Mouse (Mus musculus): ENCODE data around the gene Cep97. TPM values are rescaled to one million over a fixed set of nuclear protein-coding genes. Genes with fewer than 3 reads are reported as not detected.
"Not testable (repeated sequence)": the region's sequence is repeated elsewhere in the genome, so short reads cannot be mapped to it uniquely, and the experiment has no call there.

Gene Cep97
- polyA plus RNA-seq, 1 experiment from 2014 or later = 20.5 TPM

DNA sequence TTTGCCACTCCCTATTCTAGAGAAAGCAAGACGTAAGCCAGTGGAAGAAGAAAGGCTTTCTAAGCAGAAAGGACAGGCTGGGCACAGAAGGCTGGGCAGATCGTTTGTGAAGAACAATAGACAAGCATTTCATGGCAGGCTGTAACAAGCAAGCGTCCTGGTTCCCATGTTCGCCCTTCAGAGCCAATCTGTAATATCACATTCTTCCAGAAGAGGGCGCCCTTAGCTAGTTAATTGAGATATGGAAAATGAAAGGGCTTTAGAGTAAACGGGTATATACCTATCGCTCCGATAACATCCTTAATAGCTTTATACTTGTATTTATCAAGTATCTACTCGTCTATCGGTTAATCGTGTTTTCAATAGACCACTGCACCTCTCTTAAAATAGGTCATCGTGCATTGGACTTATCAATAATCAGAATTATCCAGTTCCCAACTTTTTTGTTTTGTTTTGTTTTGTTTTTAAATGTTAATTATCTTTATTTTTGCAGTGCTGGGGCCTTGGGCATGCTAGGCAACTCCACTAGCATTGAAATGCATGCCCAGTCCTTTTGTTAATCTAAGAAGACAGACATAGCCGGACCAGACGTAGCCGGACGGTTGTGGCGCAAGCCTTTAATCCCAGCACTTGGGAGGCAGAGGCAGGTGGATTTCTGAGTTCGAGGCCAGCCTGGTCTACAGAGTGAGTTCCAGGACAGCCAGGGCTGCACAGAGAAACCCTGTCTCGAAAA, 16.5 kb upstream of the Cep97 start:
- no peak overlapping the region for H3K4me3 ChIP-seq (ENCODE audit: low read depth, low read length)
- H3K4me2 ChIP-seq (ENCODE audit: low read depth, low read length, severe bottlenecking) = no peak overlapping the region
- H3K36me3 ChIP-seq (ENCODE audit: control insufficient read depth, insufficient read depth, low read length) = no peaks in the 10 kb centered on the region
- no peak overlapping the region for H3K9ac ChIP-seq (ENCODE audit: low read length)
- H3K4me1 ChIP-seq (replicated peaks; ENCODE audit: control insufficient read depth, insufficient read depth, low read length) = no peaks in the 10 kb centered on the region
- ATAC-seq (replicated peaks; ENCODE audit: low FRiP score) (peak; percentile 74), DNase-seq (ENCODE audit: low spot score) (peak; percentile 76)
- H3K9me3 ChIP-seq (ENCODE audit: control insufficient read depth, low read length) = no peaks in the 10 kb centered on the region
- WGBS = 45% methylated on average over 19 of the region's 19 CpGs
- no peak overlapping the region for H3K27ac ChIP-seq (ENCODE audit: low read depth, low read length)
- no peaks in the 10 kb centered on the region for H3K27me3 ChIP-seq (ENCODE audit: control insufficient read depth, insufficient read depth, low read length)

DNA sequence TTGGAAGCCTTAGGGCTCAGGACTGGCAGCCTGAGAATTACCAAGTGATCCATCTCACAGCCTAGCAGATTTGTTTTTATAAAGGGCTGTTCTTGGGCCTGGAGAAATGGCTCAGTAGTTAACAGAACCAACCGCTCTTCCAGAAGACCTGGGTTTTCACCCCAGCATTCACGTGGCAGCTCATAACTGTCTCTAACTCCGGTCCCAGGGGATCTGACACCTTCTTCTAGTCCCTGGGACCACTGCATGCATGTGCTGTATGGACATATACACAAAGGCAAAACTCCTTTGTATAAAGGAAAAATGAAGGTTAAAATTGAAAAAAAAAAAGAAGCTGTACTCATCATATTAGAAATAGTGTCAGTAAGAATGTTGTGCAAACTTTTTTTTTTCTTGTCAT, 15.8 kb upstream of the Cep97 start:
- Histone ChIP-seq H3K27me3 (ENCODE audit: control insufficient read depth, insufficient read depth, low read length) (no peaks in the 10 kb centered on the region), H3K27ac (ENCODE audit: low read depth, low read length) (no peak overlapping the region), H3K4me2 (ENCODE audit: low read depth, low read length, severe bottlenecking) (no peak overlapping the region), H3K36me3 (ENCODE audit: control insufficient read depth, insufficient read depth, low read length) (no peaks in the 10 kb centered on the region), H3K9me3 (ENCODE audit: control insufficient read depth, low read length) (no peaks in the 10 kb centered on the region), H3K4me3 (ENCODE audit: low read depth, low read length) (no peak overlapping the region), H3K9ac (ENCODE audit: low read length) (no peak overlapping the region), H3K4me1 (replicated peaks; ENCODE audit: control insufficient read depth, insufficient read depth, low read length) (no peaks in the 10 kb centered on the region)
- WGBS = 70% methylated on average over 3 of the region's 3 CpGs
- 0 out of 2 replicates have a peak, but pooled peaks have one; percentile 24 for ATAC-seq (replicated peaks; ENCODE audit: low FRiP score)
- DNase-seq (ENCODE audit: low spot score) = no peak

DNA sequence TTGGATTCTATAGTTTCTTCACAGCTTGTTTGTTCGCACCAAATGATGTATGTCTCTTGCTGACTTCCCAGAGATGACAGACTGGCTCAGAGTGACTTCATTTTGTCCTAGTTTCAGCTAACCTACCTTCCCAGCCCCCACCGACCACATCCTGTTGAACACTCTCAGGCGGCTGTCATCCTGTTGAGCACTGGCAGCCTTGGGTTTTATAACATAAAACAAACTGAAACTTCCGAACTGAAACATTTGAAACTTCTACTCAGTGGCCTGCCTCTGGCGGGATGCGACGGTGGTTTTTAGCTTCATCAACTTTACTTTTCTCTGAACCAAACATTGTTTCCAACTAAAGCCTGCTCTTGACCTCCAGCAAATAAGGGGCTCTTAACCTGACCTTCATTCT, 14.3 kb upstream of the Cep97 start:
- Histone ChIP-seq H3K4me3 (ENCODE audit: low read depth, low read length) (no peak overlapping the region), H3K9ac (ENCODE audit: low read length) (no peak overlapping the region), H3K36me3 (ENCODE audit: control insufficient read depth, insufficient read depth, low read length) (no peaks in the 10 kb centered on the region), H3K4me2 (ENCODE audit: low read depth, low read length, severe bottlenecking) (no peak overlapping the region), H3K9me3 (ENCODE audit: control insufficient read depth, low read length) (no peaks in the 10 kb centered on the region), H3K27me3 (ENCODE audit: control insufficient read depth, insufficient read depth, low read length) (no peaks in the 10 kb centered on the region), H3K4me1 (replicated peaks; ENCODE audit: control insufficient read depth, insufficient read depth, low read length) (no peaks in the 10 kb centered on the region), H3K27ac (ENCODE audit: low read depth, low read length) (no peak overlapping the region)
- ATAC-seq (replicated peaks; ENCODE audit: low FRiP score) (no peak), DNase-seq (ENCODE audit: low spot score) (no peak)
- WGBS = 72% methylated on average over 7 of the region's 7 CpGs

DNA sequence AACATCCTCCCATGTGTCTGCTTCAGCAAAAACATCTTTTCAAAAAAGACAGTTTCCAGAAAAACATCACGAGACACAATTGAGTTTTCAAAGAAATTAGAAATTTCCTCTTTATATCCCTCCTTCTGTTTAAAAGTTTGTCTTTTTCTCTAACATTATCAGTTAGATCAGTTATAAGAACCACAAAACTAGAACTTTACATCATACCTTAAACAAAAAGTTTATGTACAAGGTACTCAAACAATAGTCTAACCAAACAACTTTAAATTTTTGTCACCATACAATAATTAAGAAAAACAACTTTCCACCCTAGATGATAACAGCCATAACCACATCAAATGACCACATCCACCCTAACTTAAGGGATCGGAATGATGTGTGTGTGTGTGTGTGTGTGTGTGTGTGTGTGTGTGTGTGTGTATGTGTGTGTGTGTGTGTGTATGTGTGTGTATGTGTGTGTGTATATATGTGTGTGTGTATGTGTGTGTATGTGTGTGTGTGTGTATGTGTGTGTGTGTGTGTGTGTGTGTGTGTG, 13.3 kb upstream of the Cep97 start:
- 91% methylated on average over 2 of the region's 2 CpGs for WGBS
- not testable (repeated sequence) for H3K27ac ChIP-seq (ENCODE audit: low read depth, low read length); H3K4me1 ChIP-seq (replicated peaks; ENCODE audit: control insufficient read depth, insufficient read depth, low read length); H3K36me3 ChIP-seq (ENCODE audit: control insufficient read depth, insufficient read depth, low read length); H3K9me3 ChIP-seq (ENCODE audit: control insufficient read depth, low read length); H3K4me2 ChIP-seq (ENCODE audit: low read depth, low read length, severe bottlenecking); H3K9ac ChIP-seq (ENCODE audit: low read length); DNase-seq (ENCODE audit: low spot score); H3K27me3 ChIP-seq (ENCODE audit: control insufficient read depth, insufficient read depth, low read length); ATAC-seq (replicated peaks; ENCODE audit: low FRiP score); H3K4me3 ChIP-seq (ENCODE audit: low read depth, low read length)

DNA sequence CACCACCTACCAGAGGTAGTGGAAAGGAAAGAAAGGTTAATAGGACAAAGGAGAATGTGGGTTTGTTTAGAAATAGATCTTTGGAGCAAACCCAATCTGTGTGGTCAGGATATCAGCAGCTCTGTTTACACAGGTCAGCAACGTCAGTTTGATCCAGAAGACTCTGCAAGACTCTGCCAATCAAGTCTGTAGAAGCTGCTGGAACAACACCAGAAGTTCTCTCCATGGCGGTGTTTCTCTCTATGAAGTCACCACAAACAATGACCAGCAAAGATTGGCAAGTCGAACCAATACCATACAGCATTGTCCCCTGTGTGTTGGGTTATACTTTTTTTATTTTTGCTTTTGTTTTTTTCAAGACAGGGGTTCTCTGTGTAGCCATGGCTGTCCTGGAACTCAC, 12.6 kb upstream of the Cep97 start:
- H3K27me3 ChIP-seq (ENCODE audit: control insufficient read depth, insufficient read depth, low read length) = no peaks in the 10 kb centered on the region
- H3K4me2 ChIP-seq (ENCODE audit: low read depth, low read length, severe bottlenecking) = no peak overlapping the region
- no peaks in the 10 kb centered on the region for H3K9me3 ChIP-seq (ENCODE audit: control insufficient read depth, low read length)
- 88% methylated on average over 3 of the region's 3 CpGs for WGBS
- H3K36me3 ChIP-seq (ENCODE audit: control insufficient read depth, insufficient read depth, low read length) = no peaks in the 10 kb centered on the region
- no peak overlapping the region for H3K27ac ChIP-seq (ENCODE audit: low read depth, low read length)
- H3K4me1 ChIP-seq (replicated peaks; ENCODE audit: control insufficient read depth, insufficient read depth, low read length) = no peaks in the 10 kb centered on the region
- DNase-seq (ENCODE audit: low spot score) = no peak
- no peak overlapping the region for H3K4me3 ChIP-seq (ENCODE audit: low read depth, low read length)
- no peak overlapping the region for H3K9ac ChIP-seq (ENCODE audit: low read length)
- ATAC-seq (replicated peaks; ENCODE audit: low FRiP score) = no peak

DNA sequence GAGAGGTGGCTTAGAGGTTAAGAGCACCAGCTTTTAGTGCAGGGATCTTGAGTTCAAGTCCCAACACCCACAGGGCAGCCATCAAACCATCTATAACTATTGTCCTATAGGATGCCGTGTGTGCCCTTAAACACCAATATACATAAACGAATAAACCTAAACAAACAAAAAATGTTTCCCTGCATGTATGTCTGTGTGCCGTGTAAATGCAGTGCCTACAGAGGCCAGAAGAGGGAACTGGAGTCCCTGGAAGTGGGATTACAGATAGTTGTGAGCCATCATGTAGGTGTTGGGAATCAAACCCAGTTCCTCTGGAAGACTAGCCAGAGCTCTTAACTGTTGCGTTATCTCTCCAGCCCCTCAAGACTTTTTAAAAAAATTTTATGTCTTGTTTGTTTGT, 6.1 kb upstream of the Cep97 start:
- H3K27ac ChIP-seq (ENCODE audit: low read depth, low read length) = no peak overlapping the region
- no peak overlapping the region for H3K4me2 ChIP-seq (ENCODE audit: low read depth, low read length, severe bottlenecking)
- H3K9ac ChIP-seq (ENCODE audit: low read length) = no peak overlapping the region
- DNase-seq (ENCODE audit: low spot score) (no peak), ATAC-seq (replicated peaks; ENCODE audit: low FRiP score) (no peak)
- no peaks in the 10 kb centered on the region for H3K9me3 ChIP-seq (ENCODE audit: control insufficient read depth, low read length)
- no peak overlapping the region for H3K4me3 ChIP-seq (ENCODE audit: low read depth, low read length)
- no peaks in the 10 kb centered on the region for H3K36me3 ChIP-seq (ENCODE audit: control insufficient read depth, insufficient read depth, low read length)
- 94% methylated on average over 4 of the region's 4 CpGs for WGBS
- H3K27me3 ChIP-seq (ENCODE audit: control insufficient read depth, insufficient read depth, low read length) = no peaks in the 10 kb centered on the region
- no peaks in the 10 kb centered on the region for H3K4me1 ChIP-seq (replicated peaks; ENCODE audit: control insufficient read depth, insufficient read depth, low read length)

DNA sequence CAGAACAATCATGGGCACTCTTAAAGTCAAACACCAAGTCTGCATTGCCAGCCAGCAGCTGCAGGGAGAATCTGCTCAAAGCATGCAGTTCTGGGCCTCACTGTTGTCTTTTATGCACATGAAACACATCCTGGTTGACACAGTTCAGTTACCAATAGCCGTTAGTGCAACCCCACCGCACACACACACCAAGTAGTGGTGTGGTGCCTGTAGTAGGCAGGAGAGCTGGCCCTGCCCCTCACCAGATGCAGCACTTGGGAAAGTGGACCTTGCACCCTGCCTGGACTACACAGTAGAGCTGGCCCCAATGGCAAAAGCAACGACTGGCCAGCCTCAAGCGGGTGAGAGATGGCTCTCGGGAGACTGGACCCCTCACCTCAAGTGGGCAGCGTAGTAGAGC, 5.0 kb upstream of the Cep97 start:
- H3K27me3 ChIP-seq (ENCODE audit: control insufficient read depth, insufficient read depth, low read length) = no peaks in the 10 kb centered on the region
- H3K9ac ChIP-seq (ENCODE audit: low read length) = no peak overlapping the region
- H3K4me2 ChIP-seq (ENCODE audit: low read depth, low read length, severe bottlenecking) = no peak overlapping the region
- no peak overlapping the region for H3K27ac ChIP-seq (ENCODE audit: low read depth, low read length)
- H3K9me3 ChIP-seq (ENCODE audit: control insufficient read depth, low read length) = no peaks in the 10 kb centered on the region
- ATAC-seq (replicated peaks; ENCODE audit: low FRiP score) = no peak
- WGBS = 87% methylated on average over 6 of the region's 6 CpGs
- no peaks in the 10 kb centered on the region for H3K36me3 ChIP-seq (ENCODE audit: control insufficient read depth, insufficient read depth, low read length)
- DNase-seq (ENCODE audit: low spot score) = no peak
- no peak overlapping the region for H3K4me3 ChIP-seq (ENCODE audit: low read depth, low read length)
- no peaks in the 10 kb centered on the region for H3K4me1 ChIP-seq (replicated peaks; ENCODE audit: control insufficient read depth, insufficient read depth, low read length)

DNA sequence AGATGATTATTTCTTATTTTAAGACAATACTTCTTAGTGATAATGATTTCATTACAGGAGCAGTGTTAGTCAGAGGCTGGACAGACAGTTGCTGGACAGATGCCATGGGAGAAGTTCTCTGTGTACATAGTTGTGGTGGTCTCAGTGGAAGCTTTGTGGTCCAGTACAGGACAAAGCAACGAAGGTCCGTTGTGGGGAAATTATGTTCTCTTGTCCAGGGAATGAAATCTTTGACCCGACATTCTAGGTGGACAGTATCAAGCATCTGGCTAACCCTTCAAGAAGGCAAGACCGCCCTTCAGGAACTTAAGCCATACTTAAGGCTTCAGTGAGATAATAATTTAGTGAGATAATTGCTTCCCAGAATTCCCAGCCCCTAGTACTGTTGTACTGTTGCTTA, 4.1 kb upstream of the Cep97 start:
- WGBS = 86% methylated on average over 4 of the region's 4 CpGs
- no peaks in the 10 kb centered on the region for H3K4me1 ChIP-seq (replicated peaks; ENCODE audit: control insufficient read depth, insufficient read depth, low read length)
- no peaks in the 10 kb centered on the region for H3K36me3 ChIP-seq (ENCODE audit: control insufficient read depth, insufficient read depth, low read length)
- H3K9me3 ChIP-seq (ENCODE audit: control insufficient read depth, low read length) = no peaks in the 10 kb centered on the region
- no peak overlapping the region for H3K9ac ChIP-seq (ENCODE audit: low read length)
- ATAC-seq (replicated peaks; ENCODE audit: low FRiP score) (no peak), DNase-seq (ENCODE audit: low spot score) (no peak)
- no peak overlapping the region for H3K4me3 ChIP-seq (ENCODE audit: low read depth, low read length)
- no peaks in the 10 kb centered on the region for H3K27me3 ChIP-seq (ENCODE audit: control insufficient read depth, insufficient read depth, low read length)
- H3K27ac ChIP-seq (ENCODE audit: low read depth, low read length) = no peak overlapping the region
- no peak overlapping the region for H3K4me2 ChIP-seq (ENCODE audit: low read depth, low read length, severe bottlenecking)
